Mouse (Mus musculus) heart, adult 2 months (tissue): Measurements from ENCODE around the gene Itga8. TPM values are rescaled to one million over a fixed set of nuclear protein-coding genes. Genes with fewer than 3 reads are reported as not detected.

Experiments used
- DNase-seq, 2 experiments: peaks; one replicate each; pipeline ENCODE4 v3.0.0; 2021
- H3K27ac ChIP-seq: fragments of 200-600 bp; 2 replicates; pipeline ENCODE4 v1.8.1; 2022
- H3K27me3 ChIP-seq: fragments of 200-500 bp; 2 replicates; pipeline ENCODE4 v1.6.1; 2012; ENCODE audit warnings: mild to moderate bottlenecking, low read length, inconsistent platforms, mixed read lengths; ENCODE audit not compliant: control insufficient read depth, insufficient read depth
- H3K36me3 ChIP-seq: fragments of 200-500 bp; 2 replicates; pipeline ENCODE4 v1.6.1; 2012; ENCODE audit warnings: low read length, inconsistent platforms; ENCODE audit not compliant: control insufficient read depth, insufficient read depth
- H3K4me1 ChIP-seq: fragments of 200-500 bp; 2 replicates; pipeline ENCODE4 v1.6.1; 2011; ENCODE audit warnings: low read length; ENCODE audit not compliant: control insufficient read depth, insufficient read depth
- H3K4me3 ChIP-seq: fragments of 200-600 bp; 2 replicates; pipeline ENCODE4 v1.8.1; 2022
- H3K79me2 ChIP-seq: fragments of 200-500 bp; replicated peaks from 2 replicates; pipeline ENCODE4 v1.6.1; 2012; ENCODE audit warnings: mild to moderate bottlenecking, inconsistent platforms, low read length, moderate library complexity, mixed read lengths; ENCODE audit not compliant: control insufficient read depth, insufficient read depth
- H3K9ac ChIP-seq: fragments of 200-500 bp; 2 replicates; pipeline ENCODE4 v1.6.1; 2012; ENCODE audit warnings: low read depth, mild to moderate bottlenecking, control low read depth, inconsistent platforms, low read length, mixed read lengths
- CTCF ChIP-seq: fragments of 200-600 bp; IDR thresholded peaks from 2 replicates; pipeline ENCODE4 v1.8.1; 2022; ENCODE audit warnings: antibody characterized with exemption, mild to moderate bottlenecking, moderate library complexity
- EP300 ChIP-seq: fragments of 200-500 bp; IDR thresholded peaks from 2 replicates; pipeline ENCODE4 v1.6.1; 2011; ENCODE audit warnings: low read depth, low read length, control low read depth; ENCODE audit not compliant: insufficient read depth
- POLR2A ChIP-seq: fragments of 200-500 bp; IDR thresholded peaks from 2 replicates; pipeline ENCODE4 v1.6.1; 2011; ENCODE audit warnings: mild to moderate bottlenecking, low read depth, low read length, control low read depth; ENCODE audit not compliant: insufficient read depth
- WGBS: fragments of 180-500 bp; shearing (Covaris S2); methylation state at CpG from one replicate; pipeline ENCODE4 v1.1.7; 2018; 5-methylcytosine and 5-hydroxymethylcytosine counted together
- intact Hi-C: fragments of 180-260 bp; cut with DNase I; formaldehyde crosslinking; loops from one replicate; pipeline ENCODE4 v1.15.1; 2025
- polyA plus RNA-seq: library from polyadenylated mRNA; depleted of rRNA; stranded (reverse); fragments of >200 nt; gene quantifications from 2 replicates; pipeline ENCODE4 v1.2.3, GENCODE M21; 2012
- total RNA-seq, 2 experiments: library from RNA; stranded (reverse); gene quantifications; 2 replicates each; pipeline ENCODE4 v1.2.3; 2021

Gene Itga8
- total and polyA plus RNA-seq, 3 experiments = 5.3 to 7.4 (median 6.3) TPM

- H3K4me3 ChIP-seq = no peak overlapping the region
- H3K36me3 ChIP-seq = peaks cover 2% of the 10 kb centered on the region
- no peak for DNase-seq
- peaks cover 3% of the 10 kb centered on the region for H3K4me1 ChIP-seq
- H3K27me3 ChIP-seq = no peaks in the 10 kb centered on the region
- intact Hi-C loops = no loop called here
- no peak overlapping the region for H3K9ac ChIP-seq
- H3K27ac ChIP-seq = no peak overlapping the region
- TF ChIP-seq POLR2A (no peak), EP300 (no peak), CTCF (no peak)
- no peaks in the 10 kb centered on the region for H3K79me2 ChIP-seq
- 75% methylated on average over 4 of the region's 4 CpGs for WGBS
These were observed 88.3 kb downstream of the Itga8 start for GRCm38 (mm10) chr2:12213464-12213790.

- no peak overlapping the region for H3K9ac ChIP-seq
- H3K27ac ChIP-seq = peak overlapping the region; percentile 23; the same call in 1 of the 2 replicates
- TF ChIP-seq CTCF (no peak), EP300 (no peak), POLR2A (no peak)
- no peak for DNase-seq
- no peak overlapping the region for H3K4me3 ChIP-seq
- H3K79me2 ChIP-seq = no peaks in the 10 kb centered on the region
- no peaks in the 10 kb centered on the region for H3K27me3 ChIP-seq
- 35% methylated on average over 3 of the region's 3 CpGs for WGBS
- intact Hi-C loops = no loop called here
- peaks cover 2% of the 10 kb centered on the region for H3K36me3 ChIP-seq
- peaks cover 3% of the 10 kb centered on the region for H3K4me1 ChIP-seq
These were observed 88.9 kb downstream of the Itga8 start for GRCm38 (mm10) chr2:12212662-12213463.

- DNase-seq = no peak
- Histone ChIP-seq H3K79me2 (no peaks in the 10 kb centered on the region), H3K4me1 (peaks cover 3% of the 10 kb centered on the region), H3K27ac (no peak overlapping the region), H3K36me3 (peaks cover 2% of the 10 kb centered on the region), H3K4me3 (no peak overlapping the region), H3K9ac (no peak overlapping the region), H3K27me3 (no peaks in the 10 kb centered on the region)
- TF ChIP-seq POLR2A (no peak), EP300 (no peak), CTCF (no peak)
- intact Hi-C loops = no loop called here
- 47% methylated on average over 6 of the region's 6 CpGs for WGBS
These were observed 93.6 kb downstream of the Itga8 start for GRCm38 (mm10) chr2:12208142-12208541.

- Histone ChIP-seq H3K27ac (no peak overlapping the region), H3K9ac (no peak overlapping the region), H3K36me3 (no peaks in the 10 kb centered on the region), H3K79me2 (no peaks in the 10 kb centered on the region), H3K4me1 (no peaks in the 10 kb centered on the region), H3K4me3 (no peak overlapping the region), H3K27me3 (no peaks in the 10 kb centered on the region)
- DNase-seq = no peak
- intact Hi-C loops = no loop called here
- TF ChIP-seq CTCF (no peak), POLR2A (no peak), EP300 (no peak)
- WGBS = 59% methylated on average over 5 of the region's 5 CpGs
These were observed 95.4 kb downstream of the Itga8 start for GRCm38 (mm10) chr2:12206353-12206752.

GRCm38 (mm10) chr2:12205875-12206274 lies 95.8 kb downstream of the Itga8 start:
- 63% methylated on average over 5 of the region's 5 CpGs for WGBS
- Histone ChIP-seq H3K36me3 (no peaks in the 10 kb centered on the region), H3K4me1 (no peaks in the 10 kb centered on the region), H3K9ac (no peak overlapping the region), H3K79me2 (no peaks in the 10 kb centered on the region), H3K27me3 (no peaks in the 10 kb centered on the region), H3K27ac (no peak overlapping the region), H3K4me3 (no peak overlapping the region)
- intact Hi-C loops = no loop called here
- no peak for DNase-seq
- no peak for TF ChIP-seq EP300
- TF ChIP-seq POLR2A = no peak
- TF ChIP-seq CTCF = no peak

GRCm38 (mm10) chr2:12203231-12203630 lies 98.5 kb downstream of the Itga8 start:
- WGBS = 86% methylated on average over 10 of the region's 10 CpGs
- Histone ChIP-seq H3K4me3 (no peak overlapping the region), H3K9ac (no peak overlapping the region), H3K79me2 (no peaks in the 10 kb centered on the region), H3K4me1 (no peaks in the 10 kb centered on the region), H3K36me3 (no peaks in the 10 kb centered on the region), H3K27me3 (no peaks in the 10 kb centered on the region), H3K27ac (no peak overlapping the region)
- intact Hi-C loops = no loop called here
- TF ChIP-seq EP300 = no peak
- TF ChIP-seq POLR2A = no peak
- no peak for TF ChIP-seq CTCF
- no peak for DNase-seq
